Mouse (Mus musculus) retina, postnatal 1 day (tissue): ENCODE measurements at regions not wholly inside any gene's neighbourhood (a gene's known extent, or its start where the extent isn't known, plus 50 kb on each side); places are given as distances from the start of the nearest gene placed in this dataset.

ENCODE experiments used
- DNase-seq: peaks from one replicate; pipeline ENCODE4 v3.0.0-alpha.2; 2012

- DNase-seq, result no peak
These were observed 50.8 kb upstream of the Ptpn13 start for GRCm38 (mm10) chr5:103374162-103374561.

GRCm38 (mm10) chr5:103373089-103373488 is 51.9 kb upstream of the Ptpn13 start:
- DNase-seq, result no peak

- no peak for DNase-seq
These were observed 54.5 kb upstream of the Ptpn13 start for GRCm38 (mm10) chr5:103370456-103370855.

- no peak for DNase-seq
These were observed 56.0 kb upstream of the Ptpn13 start for GRCm38 (mm10) chr5:103368993-103369392.

GRCm38 (mm10) chr5:103367201-103367671 is 57.8 kb upstream of the Ptpn13 start:
- no peak for DNase-seq

- no peak for DNase-seq
These were observed 59.1 kb upstream of the Ptpn13 start for GRCm38 (mm10) chr5:103365700-103366448.

- DNase-seq, result peak; percentile 75
These were observed 59.9 kb upstream of the Ptpn13 start for GRCm38 (mm10) chr5:103364791-103365699.

GRCm38 (mm10) chr5:103360775-103361247 is 64.2 kb upstream of the Ptpn13 start:
- DNase-seq, result no peak

GRCm38 (mm10) chr5:103360360-103360759 is 64.6 kb upstream of the Ptpn13 start:
- no peak for DNase-seq

- no peak for DNase-seq
These were observed 67.4 kb upstream of the Ptpn13 start for GRCm38 (mm10) chr5:103357558-103357957.

GRCm38 (mm10) chr5:103356500-103356899 is 68.5 kb upstream of the Ptpn13 start:
- peak; percentile 62 for DNase-seq

- DNase-seq, result peak; percentile 75
These were observed 69.4 kb upstream of the Ptpn13 start for GRCm38 (mm10) chr5:103355372-103356300.

- peak; percentile 46 for DNase-seq
These were observed 81.1 kb upstream of the Ptpn13 start for GRCm38 (mm10) chr5:103343869-103344268.

GRCm38 (mm10) chr5:103341456-103341855 is 83.5 kb upstream of the Ptpn13 start:
- DNase-seq, result peak; percentile 60

- DNase-seq, result no peak
These were observed 84.4 kb upstream of the Ptpn13 start for GRCm38 (mm10) chr5:103340626-103341025.

GRCm38 (mm10) chr5:103336689-103337490 is 88.1 kb upstream of the Ptpn13 start:
- peak; percentile 50 for DNase-seq

GRCm38 (mm10) chr5:103335916-103336688 is 88.9 kb upstream of the Ptpn13 start:
- peak; percentile 37 for DNase-seq

GRCm38 (mm10) chr5:103326412-103326811 is 98.6 kb upstream of the Ptpn13 start:
- DNase-seq, result no peak

- DNase-seq, result no peak
These were observed 104.7 kb upstream of the Ptpn13 start for GRCm38 (mm10) chr5:103320341-103320740.

GRCm38 (mm10) chr5:103309806-103310525 is 98.8 kb upstream of the Mapk10 start:
- DNase-seq, result peak; percentile 41
